Mouse (Mus musculus) heart, adult 2 months (tissue): ENCODE measurements around the gene Crim1. TPM values are rescaled to one million over a fixed set of nuclear protein-coding genes. Genes with fewer than 3 reads are reported as not detected.
A peak's percentile ranks its signal among the peaks of the same experiment; 100 is the strongest.

Source experiments
- DNase-seq, 2 experiments: peaks; one replicate each; pipeline ENCODE4 v3.0.0; 2021
- H3K27ac ChIP-seq: fragments of 200-600 bp; 2 replicates; pipeline ENCODE4 v1.8.1; 2022
- H3K27me3 ChIP-seq: fragments of 200-500 bp; 2 replicates; pipeline ENCODE4 v1.6.1; 2012; ENCODE audit warnings: mild to moderate bottlenecking, low read length, inconsistent platforms, mixed read lengths; ENCODE audit not compliant: control insufficient read depth, insufficient read depth
- H3K36me3 ChIP-seq: fragments of 200-500 bp; 2 replicates; pipeline ENCODE4 v1.6.1; 2012; ENCODE audit warnings: low read length, inconsistent platforms; ENCODE audit not compliant: control insufficient read depth, insufficient read depth
- H3K4me1 ChIP-seq: fragments of 200-500 bp; 2 replicates; pipeline ENCODE4 v1.6.1; 2011; ENCODE audit warnings: low read length; ENCODE audit not compliant: control insufficient read depth, insufficient read depth
- H3K4me3 ChIP-seq: fragments of 200-600 bp; 2 replicates; pipeline ENCODE4 v1.8.1; 2022
- H3K79me2 ChIP-seq: fragments of 200-500 bp; replicated peaks from 2 replicates; pipeline ENCODE4 v1.6.1; 2012; ENCODE audit warnings: mild to moderate bottlenecking, inconsistent platforms, low read length, moderate library complexity, mixed read lengths; ENCODE audit not compliant: control insufficient read depth, insufficient read depth
- H3K9ac ChIP-seq: fragments of 200-500 bp; 2 replicates; pipeline ENCODE4 v1.6.1; 2012; ENCODE audit warnings: low read depth, mild to moderate bottlenecking, control low read depth, inconsistent platforms, low read length, mixed read lengths
- CTCF ChIP-seq: fragments of 200-600 bp; IDR thresholded peaks from 2 replicates; pipeline ENCODE4 v1.8.1; 2022; ENCODE audit warnings: antibody characterized with exemption, mild to moderate bottlenecking, moderate library complexity
- EP300 ChIP-seq: fragments of 200-500 bp; IDR thresholded peaks from 2 replicates; pipeline ENCODE4 v1.6.1; 2011; ENCODE audit warnings: low read depth, low read length, control low read depth; ENCODE audit not compliant: insufficient read depth
- POLR2A ChIP-seq: fragments of 200-500 bp; IDR thresholded peaks from 2 replicates; pipeline ENCODE4 v1.6.1; 2011; ENCODE audit warnings: mild to moderate bottlenecking, low read depth, low read length, control low read depth; ENCODE audit not compliant: insufficient read depth
- WGBS: fragments of 180-500 bp; shearing (Covaris S2); methylation state at CpG from one replicate; pipeline ENCODE4 v1.1.7; 2018; 5-methylcytosine and 5-hydroxymethylcytosine counted together
- intact Hi-C: fragments of 180-260 bp; cut with DNase I; formaldehyde crosslinking; loops from one replicate; pipeline ENCODE4 v1.15.1; 2025
- polyA plus RNA-seq: library from polyadenylated mRNA; depleted of rRNA; stranded (reverse); fragments of >200 nt; gene quantifications from 2 replicates; pipeline ENCODE4 v1.2.3, GENCODE M21; 2012
- total RNA-seq, 2 experiments: library from RNA; stranded (reverse); gene quantifications; 2 replicates each; pipeline ENCODE4 v1.2.3; 2021

Crim1 gene
- total and polyA plus RNA-seq, 3 experiments: 28.2 to 55.4 (median 50.6) TPM

GRCm38 (mm10) chr17:78392401-78393087, 192.5 kb downstream of the Crim1 start:
- H3K9ac ChIP-seq: no peak overlapping the region
- H3K4me1 ChIP-seq: no peaks in the 10 kb centered on the region; the same call in 1 of the 2 replicates
- no peaks in the 10 kb centered on the region for H3K27me3 ChIP-seq
- 0 out of 2 replicates have a peak, but pooled peaks cover 3% of the 10 kb centered on the region for H3K79me2 ChIP-seq
- WGBS: 49% methylated on average over 9 of the region's 9 CpGs
- intact Hi-C loops: no loop called here
- peaks cover 17% of the 10 kb centered on the region for H3K36me3 ChIP-seq
- TF ChIP-seq CTCF (no peak), POLR2A (no peak), EP300 (no peak)
- no peak for DNase-seq
- H3K27ac ChIP-seq: peak overlapping the region; percentile 4; the same call in 1 of the 2 replicates
- no peak overlapping the region for H3K4me3 ChIP-seq

GRCm38 (mm10) chr17:78400130-78400840, 200.2 kb downstream of the Crim1 start:
- TF ChIP-seq CTCF (no peak), POLR2A (no peak), EP300 (no peak)
- Histone ChIP-seq H3K9ac (no peak overlapping the region), H3K27ac (no peak overlapping the region; the same call in 1 of the 2 replicates), H3K79me2 (no peaks in the 10 kb centered on the region), H3K36me3 (peaks cover 43% of the 10 kb centered on the region), H3K27me3 (no peaks in the 10 kb centered on the region), H3K4me1 (peaks cover 19% of the 10 kb centered on the region), H3K4me3 (no peak overlapping the region)
- DNase-seq: no peak
- intact Hi-C loops: loop anchor here (2.0 kb wide), 1 partner anchor 19 kb away; the partner anchor contains the start of gene Fez2
- 66% methylated on average over 12 of the region's 12 CpGs for WGBS

GRCm38 (mm10) chr17:78401311-78401710, 201.3 kb downstream of the Crim1 start:
- peaks cover 48% of the 10 kb centered on the region for H3K36me3 ChIP-seq
- peaks cover 23% of the 10 kb centered on the region for H3K4me1 ChIP-seq
- WGBS: 36% methylated on average over 6 of the region's 6 CpGs
- no peak overlapping the region for H3K4me3 ChIP-seq
- H3K79me2 ChIP-seq: no peaks in the 10 kb centered on the region
- no peak overlapping the region for H3K9ac ChIP-seq
- no peaks in the 10 kb centered on the region for H3K27me3 ChIP-seq
- intact Hi-C loops: loop anchor here (2.0 kb wide), 1 partner anchor 17 kb away; the partner anchor contains the start of gene Fez2
- TF ChIP-seq POLR2A: no peak
- no peak for TF ChIP-seq EP300
- no peak for TF ChIP-seq CTCF
- peak overlapping the region; percentile 51 for H3K27ac ChIP-seq
- no peak for DNase-seq

GRCm38 (mm10) chr17:78401713-78402112, 201.7 kb downstream of the Crim1 start:
- TF ChIP-seq POLR2A: no peak
- TF ChIP-seq EP300: no peak
- TF ChIP-seq CTCF: no peak
- no peak overlapping the region for H3K4me3 ChIP-seq
- DNase-seq: no peak
- peaks cover 48% of the 10 kb centered on the region for H3K36me3 ChIP-seq
- peaks cover 25% of the 10 kb centered on the region for H3K4me1 ChIP-seq
- 22% methylated on average over 4 of the region's 4 CpGs for WGBS
- peak overlapping the region; percentile 51 for H3K27ac ChIP-seq
- no peaks in the 10 kb centered on the region for H3K79me2 ChIP-seq
- intact Hi-C loops: loop anchor here (2.0 kb wide), 1 partner anchor 17 kb away; the partner anchor contains the start of gene Fez2
- H3K9ac ChIP-seq: no peak overlapping the region
- no peaks in the 10 kb centered on the region for H3K27me3 ChIP-seq

- TF ChIP-seq CTCF (no peak), EP300 (no peak), POLR2A (no peak)
- H3K4me3 ChIP-seq: no peak overlapping the region
- H3K9ac ChIP-seq: no peak overlapping the region
- DNase-seq: no peak
- no peaks in the 10 kb centered on the region for H3K79me2 ChIP-seq
- intact Hi-C loops: no loop called here
- H3K27ac ChIP-seq: peak overlapping the region; percentile 51
- no peaks in the 10 kb centered on the region for H3K27me3 ChIP-seq
- H3K4me1 ChIP-seq: peaks cover 28% of the 10 kb centered on the region
- WGBS: 41% methylated on average over 6 of the region's 6 CpGs
- H3K36me3 ChIP-seq: peaks cover 46% of the 10 kb centered on the region
Observed at GRCm38 (mm10) chr17:78402174-78402573, 202.1 kb downstream of the Crim1 start.

- H3K27ac ChIP-seq: peak overlapping the region; percentile 51
Observed at GRCm38 (mm10) chr17:78403229-78403628, 203.2 kb downstream of the Crim1 start.

More at GRCm38 (mm10) chr17:78403229-78403628, 203.2 kb downstream of the Crim1 start:
- Histone ChIP-seq H3K27me3 (no peaks in the 10 kb centered on the region), H3K4me1 (peaks cover 33% of the 10 kb centered on the region), H3K4me3 (no peak overlapping the region), H3K9ac (no peak overlapping the region), H3K79me2 (no peaks in the 10 kb centered on the region), H3K36me3 (peaks cover 50% of the 10 kb centered on the region)
- 71% methylated on average over 4 of the region's 4 CpGs for WGBS
- intact Hi-C loops: no loop called here
- TF ChIP-seq EP300 (no peak), CTCF (no peak), POLR2A (no peak)
- no peak for DNase-seq
